Mouse (Mus musculus) MEL (cell line): ENCODE results near the gene Nr1d2. TPM values are rescaled to one million over a fixed set of nuclear protein-coding genes. Genes with fewer than 3 reads are reported as not detected.

Experiments
- DNase-seq: peaks from one replicate; pipeline ENCODE4 v3.0.0; 2011; ENCODE audit warnings: low read depth, low spot score
- H3K27ac ChIP-seq: 2 replicates; pipeline ENCODE4 v1.5.1; 2012; ENCODE audit warnings: low read depth, mild to moderate bottlenecking, control low read depth, low read length, moderate library complexity; ENCODE audit not compliant: control insufficient read depth
- H3K27me3 ChIP-seq, 2 experiments: fragments of 150-350 bp in 1 of 2; sonication (generic) in 1 of 2; 2 replicates each; pipeline ENCODE4 v1.6.1; 2012; ENCODE audit warnings: low read length in 2 of 2, mild to moderate bottlenecking in 2 of 2, improper control_type of control experiment in 1 of 2, moderate library complexity in 1 of 2; ENCODE audit not compliant: insufficient read depth in 2 of 2, control insufficient read depth in 1 of 2
- H3K36me3 ChIP-seq, 2 experiments: 2 replicates each; pipeline ENCODE4 v1.6.1; 2012 to 2014; ENCODE audit warnings: low read length in 2 of 2, improper control_type of control experiment in 1 of 2, inconsistent platforms in 1 of 2, mild to moderate bottlenecking in 1 of 2; ENCODE audit not compliant: insufficient read depth in 2 of 2, control insufficient read depth in 1 of 2
- H3K4me1 ChIP-seq, 2 experiments: fragments of 150-350 bp in 1 of 2; sonication (generic) in 1 of 2; 2 replicates each; pipeline ENCODE4 v1.6.1; 2012; ENCODE audit warnings: low read length in 2 of 2, improper control_type of control experiment in 1 of 2, mild to moderate bottlenecking in 1 of 2; ENCODE audit not compliant: insufficient read depth in 2 of 2, control insufficient read depth in 1 of 2
- H3K4me3 ChIP-seq, 2 experiments: fragments of 150-350 bp in 1 of 2; sonication (generic) in 1 of 2; 2 replicates each; pipeline ENCODE4 v1.5.1; 2012; ENCODE audit warnings: low read depth in 2 of 2, low read length in 2 of 2, mild to moderate bottlenecking in 2 of 2, moderate library complexity in 2 of 2, control low read depth in 1 of 2, improper control_type of control experiment in 1 of 2; ENCODE audit not compliant: control insufficient read depth in 1 of 2, insufficient read depth in 1 of 2
- H3K79me2 ChIP-seq: 2 replicates; pipeline ENCODE4 v1.6.1; 2012; ENCODE audit warnings: mild to moderate bottlenecking, low read length, moderate library complexity; ENCODE audit not compliant: control insufficient read depth, poor library complexity, insufficient read depth
- H3K9ac ChIP-seq: 2 replicates; pipeline ENCODE4 v1.6.1; 2012; ENCODE audit warnings: low read depth, mild to moderate bottlenecking, control low read depth, low read length, moderate library complexity; ENCODE audit not compliant: control insufficient read depth, poor library complexity, severe bottlenecking
- H3K9me3 ChIP-seq: fragments of 150-350 bp; sonication (generic); replicated peaks from 2 replicates; pipeline ENCODE4 v1.6.1; 2012; ENCODE audit warnings: mild to moderate bottlenecking, low read length, improper control_type of control experiment, moderate library complexity; ENCODE audit not compliant: insufficient read depth
- BHLHE40 ChIP-seq: IDR thresholded peaks from 2 replicates; pipeline ENCODE4 v1.6.1; 2012; ENCODE audit warnings: low read depth, mild to moderate bottlenecking, inconsistent platforms, low read length, improper control_type of control experiment, borderline replicate concordance
- CHD1 ChIP-seq: IDR thresholded peaks from 2 replicates; pipeline ENCODE4 v1.6.1; 2012; ENCODE audit warnings: low read depth, mild to moderate bottlenecking, inconsistent platforms, low read length, improper control_type of control experiment
- CHD2 ChIP-seq: IDR thresholded peaks from 2 replicates; pipeline ENCODE4 v1.6.1; 2011; ENCODE audit warnings: low read length, improper control_type of control experiment
- CTCF ChIP-seq, 3 experiments: IDR thresholded peaks in 2 of 3; conservative IDR thresholded peaks in 1 of 3; 2 replicates each; pipeline ENCODE4 v1.5.1; 2011 to 2012; ENCODE audit warnings: low read length in 3 of 3, low read depth in 2 of 3, mild to moderate bottlenecking in 2 of 3, improper control_type of control experiment in 1 of 3, inconsistent platforms in 1 of 3, mixed read lengths in 1 of 3, moderate library complexity in 1 of 3; ENCODE audit not compliant: control insufficient read depth in 1 of 3, insufficient read depth in 1 of 3, poor library complexity in 1 of 3, severe bottlenecking in 1 of 3
- E2F4 ChIP-seq: IDR thresholded peaks from 2 replicates; pipeline ENCODE4 v1.6.1; 2011; ENCODE audit warnings: low read depth, low read length, improper control_type of control experiment, borderline replicate concordance
- ELF1 ChIP-seq: IDR thresholded peaks from 2 replicates; pipeline ENCODE4 v1.6.1; 2014; ENCODE audit warnings: low read depth, mild to moderate bottlenecking, inconsistent platforms, low read length, improper control_type of control experiment, moderate library complexity
- GABPA ChIP-seq: IDR thresholded peaks from 2 replicates; pipeline ENCODE4 v1.6.1; 2012; ENCODE audit warnings: low read depth, mild to moderate bottlenecking, inconsistent platforms, low read length, improper control_type of control experiment, moderate library complexity
- GATA1 ChIP-seq: IDR thresholded peaks from 2 replicates; pipeline ENCODE4 v1.6.1; 2011; ENCODE audit warnings: low read depth, low read length, improper control_type of control experiment
- HCFC1 ChIP-seq: IDR thresholded peaks from 2 replicates; pipeline ENCODE4 v1.6.1; 2012; ENCODE audit warnings: low read depth, mild to moderate bottlenecking, inconsistent platforms, low read length, improper control_type of control experiment, moderate library complexity
- JUND ChIP-seq: IDR thresholded peaks from 2 replicates; pipeline ENCODE4 v1.6.1; 2011; ENCODE audit warnings: low read depth, mild to moderate bottlenecking, improper control_type of control experiment, low read length
- MAFK ChIP-seq: IDR thresholded peaks from 2 replicates; pipeline ENCODE4 v1.6.1; 2011; ENCODE audit warnings: low read depth, mild to moderate bottlenecking, low read length, improper control_type of control experiment, borderline replicate concordance
- MEF2A ChIP-seq: IDR thresholded peaks from 2 replicates; pipeline ENCODE4 v1.6.1; 2014; ENCODE audit warnings: low read depth, mild to moderate bottlenecking, inconsistent platforms, low read length, improper control_type of control experiment; ENCODE audit not compliant: poor library complexity, insufficient replicate concordance, severe bottlenecking; ENCODE audit errors: extremely low read depth
- MXI1 ChIP-seq: IDR thresholded peaks from 2 replicates; pipeline ENCODE4 v1.6.1; 2011; ENCODE audit warnings: mild to moderate bottlenecking, low read depth, low read length, improper control_type of control experiment
- MYB ChIP-seq: IDR thresholded peaks from 2 replicates; pipeline ENCODE4 v1.6.1; 2011; ENCODE audit warnings: mild to moderate bottlenecking, low read depth, low read length, improper control_type of control experiment
- NELFE ChIP-seq: IDR thresholded peaks from 2 replicates; pipeline ENCODE4 v1.6.1; 2011; ENCODE audit warnings: low read depth, low read length, improper control_type of control experiment
- NRF1 ChIP-seq: IDR thresholded peaks from 2 replicates; pipeline ENCODE4 v1.6.1; 2014; ENCODE audit warnings: low read depth, mild to moderate bottlenecking, inconsistent platforms, low read length, improper control_type of control experiment, moderate library complexity; ENCODE audit not compliant: poor library complexity, insufficient read depth, severe bottlenecking
- POLR2A ChIP-seq, 2 experiments: IDR thresholded peaks; 2 replicates each; pipeline ENCODE4 v1.6.1; 2011 to 2012; ENCODE audit warnings: low read length in 2 of 2, mild to moderate bottlenecking in 2 of 2, control low read depth in 1 of 2, improper control_type of control experiment in 1 of 2, low read depth in 1 of 2, moderate library complexity in 1 of 2; ENCODE audit not compliant: control insufficient read depth in 1 of 2, insufficient read depth in 1 of 2, poor library complexity in 1 of 2
- POLR2AphosphoS2 ChIP-seq: IDR thresholded peaks from 2 replicates; pipeline ENCODE4 v1.6.1; 2011; ENCODE audit warnings: low read length, improper control_type of control experiment
- POLR2AphosphoS5 ChIP-seq: IDR thresholded peaks from 2 replicates; pipeline ENCODE4 v1.6.1; 2012; ENCODE audit warnings: low read depth, borderline replicate concordance, mild to moderate bottlenecking, inconsistent platforms, low read length, moderate library complexity, mixed read lengths
- RAD21 ChIP-seq: IDR thresholded peaks from 2 replicates; pipeline ENCODE4 v1.6.1; 2011; ENCODE audit warnings: mild to moderate bottlenecking, low read depth, low read length, improper control_type of control experiment
- RCOR1 ChIP-seq: IDR thresholded peaks from 2 replicates; pipeline ENCODE4 v1.6.1; 2012; ENCODE audit warnings: low read depth, mild to moderate bottlenecking, inconsistent platforms, low read length, improper control_type of control experiment
- TAL1 ChIP-seq: IDR thresholded peaks from 2 replicates; pipeline ENCODE4 v1.6.1; 2012; ENCODE audit warnings: mild to moderate bottlenecking, inconsistent platforms, low read length, moderate library complexity, mixed read lengths
- USF1 ChIP-seq: IDR thresholded peaks from 2 replicates; pipeline ENCODE4 v1.6.1; 2014; ENCODE audit warnings: low read depth, mild to moderate bottlenecking, inconsistent platforms, low read length, improper control_type of control experiment, moderate library complexity
- USF2 ChIP-seq, 2 experiments: IDR thresholded peaks; 2 replicates each; pipeline ENCODE4 v1.6.1; 2011 to 2012; ENCODE audit warnings: improper control_type of control experiment in 2 of 2, low read length in 2 of 2, borderline replicate concordance in 1 of 2, inconsistent platforms in 1 of 2, low read depth in 1 of 2, mild to moderate bottlenecking in 1 of 2; ENCODE audit not compliant: insufficient read depth in 1 of 2
- ZKSCAN1 ChIP-seq: IDR thresholded peaks from 2 replicates; pipeline ENCODE4 v1.6.1; 2012; ENCODE audit warnings: low read depth, mild to moderate bottlenecking, inconsistent platforms, low read length, improper control_type of control experiment, moderate library complexity
- ZMIZ1 ChIP-seq: IDR thresholded peaks from 2 replicates; pipeline ENCODE4 v1.6.1; 2012; ENCODE audit warnings: low read depth, mild to moderate bottlenecking, inconsistent platforms, low read length, improper control_type of control experiment, moderate library complexity
- ZNF384 ChIP-seq: IDR thresholded peaks from 2 replicates; pipeline ENCODE4 v1.6.1; 2012; ENCODE audit warnings: low read depth, mild to moderate bottlenecking, inconsistent platforms, low read length, improper control_type of control experiment
- polyA plus RNA-seq, 2 experiments: library from polyadenylated mRNA; stranded (reverse) in 1 of 2; unstranded in 1 of 2; fragments of >175 nt in 1 of 2; fragments of >200 nt in 1 of 2; gene quantifications; 2 replicates each; pipeline versions ENCODE4 v1.2.1 to v1.2.4; 2012; ENCODE audit warnings: low replicate concordance in 2 of 2, low read depth in 1 of 2; ENCODE audit not compliant: insufficient read length in 2 of 2, insufficient read depth in 1 of 2, missing spikeins in 1 of 2
- total RNA-seq: library from RNA; depleted of rRNA; stranded (reverse); fragments of 300-350 nt; gene quantifications from 2 replicates; pipeline ENCODE4 v1.2.3, GENCODE M21; 2012

Nr1d2 gene
- total and polyA plus RNA-seq, 3 experiments, result 4.9 to 6.1 TPM; not detected in 1

DNA sequence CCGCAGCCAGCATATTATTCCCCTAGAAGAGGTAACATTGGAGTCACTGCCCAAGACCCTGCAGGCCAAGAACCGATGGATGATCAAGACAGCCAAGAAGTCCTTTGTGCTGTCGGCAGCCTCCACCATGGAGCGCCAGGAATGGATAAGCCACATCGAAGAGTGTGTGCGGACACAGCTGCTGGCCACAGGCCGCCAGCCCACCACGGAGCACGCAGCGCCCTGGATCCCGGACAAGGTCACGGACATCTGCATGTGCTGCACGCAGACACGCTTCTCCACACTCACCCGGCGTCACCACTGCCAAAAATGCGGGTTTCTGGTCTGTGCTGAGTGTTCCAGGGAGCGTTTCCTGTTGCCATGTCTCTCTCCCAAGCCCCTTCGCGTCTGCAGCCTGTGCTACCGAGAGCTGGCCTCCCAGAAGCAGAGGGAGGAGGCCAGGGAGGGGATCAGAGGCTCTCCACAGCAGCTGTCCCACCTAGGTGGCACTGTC, 3.8 kb upstream of the Nr1d2 start (continued):
- no peak for TF ChIP-seq ELF1
- TF ChIP-seq, all 39 proteins: peak for 0

DNA sequence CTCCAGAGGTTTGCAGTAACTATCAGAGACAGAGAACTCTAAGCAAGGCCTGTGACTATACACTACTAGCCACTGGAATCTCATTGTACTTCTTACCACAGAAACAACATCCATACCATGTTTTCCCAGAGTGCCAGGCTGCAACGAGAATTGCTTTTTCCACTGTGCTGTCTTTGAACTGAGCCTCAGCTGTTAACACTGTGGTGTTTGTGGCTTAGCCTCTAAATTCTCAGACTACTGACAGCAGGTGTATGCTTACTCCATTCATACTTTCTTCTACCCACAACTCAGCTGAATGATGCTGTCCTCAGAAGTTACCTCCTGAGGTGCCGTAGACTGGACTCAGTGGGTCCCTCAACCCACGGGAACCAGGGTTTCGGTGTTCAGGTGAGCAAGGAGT, 2.9 kb upstream of the Nr1d2 start:
- no peak overlapping the region for H3K27ac ChIP-seq
- H3K4me1 ChIP-seq, result peaks cover 2 to 4% of the 10 kb centered on the region in 2 experiments; a peak in 3 of 4 replicates
- no peak for DNase-seq
- H3K36me3 ChIP-seq, result peaks cover 0 to 8% of the 10 kb centered on the region in 2 experiments; a peak in 2 of 4 replicates
- H3K9me3 ChIP-seq, result no peaks in the 10 kb centered on the region
- H3K79me2 ChIP-seq, result peaks cover 2% of the 10 kb centered on the region; the same call in 1 of the 2 replicates
- H3K9ac ChIP-seq, result no peak overlapping the region
- no peak for TF ChIP-seq GABPA
- no peak for TF ChIP-seq BHLHE40
- TF ChIP-seq ELF1, result no peak
- TF ChIP-seq RAD21, result no peak
- no peak for TF ChIP-seq ZNF384
- TF ChIP-seq USF1, result no peak
- no peak for TF ChIP-seq ZKSCAN1
- TF ChIP-seq NELFE, result no peak
- TF ChIP-seq USF2 (IDR thresholded peaks at IDR 0.05; ENCODE audit: borderline replicate concordance in 1 of 2, insufficient read depth in 1 of 2, low read depth in 1 of 2, low read length in 2 of 2), result no peak
- TF ChIP-seq POLR2AphosphoS2, result no peak
- no peak for TF ChIP-seq NRF1
- TF ChIP-seq ZMIZ1, result no peak
- TF ChIP-seq MAFK, result no peak
- TF ChIP-seq POLR2AphosphoS5, result no peak
- TF ChIP-seq JUND, result no peak
- H3K4me3 ChIP-seq, result no peak overlapping the region
- no peaks in the 10 kb centered on the region for H3K27me3 ChIP-seq

GRCm38 (mm10) chr14:18240132-18240531, 1.2 kb upstream of the Nr1d2 start:
- peak overlapping the region in 1 of 2 experiments; percentile 85; a peak in 2 of 4 replicates for H3K4me3 ChIP-seq
- H3K27ac ChIP-seq, result no peak overlapping the region
- 0 out of 2 replicates have a peak overlapping the region, but pooled peaks have one; percentile 24 for H3K9ac ChIP-seq
- no peaks in the 10 kb centered on the region for H3K9me3 ChIP-seq
- H3K4me1 ChIP-seq, result peaks cover 2 to 4% of the 10 kb centered on the region in 2 experiments; a peak in 3 of 4 replicates
- TF ChIP-seq CTCF (IDR thresholded peaks at IDR 0.05 in 2 of 3, conservative IDR thresholded peaks at IDR 0.05 in 1 of 3; ENCODE audit: control insufficient read depth in 1 of 3, insufficient read depth in 1 of 3, low read depth in 2 of 3, low read length in 3 of 3, poor library complexity in 1 of 3, severe bottlenecking in 1 of 3) (no peak), MYB (no peak), MEF2A (no peak), POLR2A (IDR thresholded peaks at IDR 0.05; ENCODE audit: control insufficient read depth in 1 of 2, insufficient read depth in 1 of 2, low read depth in 1 of 2, low read length in 2 of 2, poor library complexity in 1 of 2) (no peak), E2F4 (no peak), ELF1 (no peak), HCFC1 (no peak), ZKSCAN1 (no peak), MAFK (no peak), MXI1 (no peak), CHD1 (no peak), GATA1 (no peak), POLR2AphosphoS5 (no peak), RCOR1 (no peak), JUND (no peak), CHD2 (no peak), POLR2AphosphoS2 (no peak), TAL1 (no peak)
- H3K36me3 ChIP-seq, result peaks cover 0 to 8% of the 10 kb centered on the region in 2 experiments; a peak in 2 of 4 replicates
- peaks cover 2% of the 10 kb centered on the region; the same call in 1 of the 2 replicates for H3K79me2 ChIP-seq
- no peak for DNase-seq
- no peaks in the 10 kb centered on the region for H3K27me3 ChIP-seq
